Mouse (Mus musculus): Measurements from ENCODE around the gene Supt5.
"Not testable (repeated sequence)": the region's sequence is repeated elsewhere in the genome, so short reads cannot be mapped to it uniquely, and the experiment has no call there.

Gene Supt5

DNA sequence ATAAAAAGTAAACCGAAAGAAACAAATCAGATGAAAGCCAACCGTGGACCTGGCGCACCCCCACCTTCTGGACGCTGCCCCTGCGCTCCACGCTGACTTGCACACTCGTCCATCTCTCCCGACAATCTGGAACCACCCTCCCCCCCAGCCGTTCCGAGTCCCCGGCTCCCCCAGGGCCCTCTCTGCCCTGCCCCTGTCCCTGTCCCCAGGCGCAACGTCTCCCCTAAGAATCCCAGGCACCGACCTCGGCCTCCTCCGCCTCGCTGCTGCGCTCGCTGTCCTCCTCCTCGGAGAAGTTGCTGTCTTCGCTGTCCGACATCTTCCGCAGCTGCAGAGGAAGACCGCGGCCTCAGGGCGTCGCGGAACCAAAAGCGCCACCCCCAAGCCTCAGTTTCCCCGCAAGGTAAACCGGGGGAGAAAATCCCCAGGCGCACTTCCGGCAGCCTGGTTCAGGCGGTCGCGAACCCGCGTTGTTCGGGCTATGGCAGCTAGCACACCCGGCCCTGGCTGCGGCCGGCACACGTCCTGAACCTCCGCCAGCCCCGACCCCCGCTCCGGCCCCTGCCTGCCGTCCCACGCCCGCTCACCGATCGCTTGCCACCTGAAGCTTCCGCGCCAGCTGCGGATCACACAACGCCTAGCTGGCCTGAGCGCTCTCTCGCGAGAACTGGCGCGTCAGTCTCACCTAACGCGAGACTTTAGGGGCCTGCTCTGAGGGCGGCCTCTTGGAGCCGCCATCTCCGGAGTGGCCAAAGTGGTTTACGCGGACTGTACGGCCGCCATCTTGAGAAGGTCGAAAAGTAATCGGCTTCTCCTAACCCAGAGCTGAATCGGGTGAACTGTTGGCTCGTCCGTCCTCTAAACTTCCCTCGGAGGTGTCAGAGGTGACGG lies at the start of gene Supt5:
Gene Supt5, minus strand, starts transcription at position 639 of the 891 bp plus-strand sequence.
- DNase-seq (ENCODE audit: low spot score in 2 of 2), result peak; percentile 91 to 97

DNA sequence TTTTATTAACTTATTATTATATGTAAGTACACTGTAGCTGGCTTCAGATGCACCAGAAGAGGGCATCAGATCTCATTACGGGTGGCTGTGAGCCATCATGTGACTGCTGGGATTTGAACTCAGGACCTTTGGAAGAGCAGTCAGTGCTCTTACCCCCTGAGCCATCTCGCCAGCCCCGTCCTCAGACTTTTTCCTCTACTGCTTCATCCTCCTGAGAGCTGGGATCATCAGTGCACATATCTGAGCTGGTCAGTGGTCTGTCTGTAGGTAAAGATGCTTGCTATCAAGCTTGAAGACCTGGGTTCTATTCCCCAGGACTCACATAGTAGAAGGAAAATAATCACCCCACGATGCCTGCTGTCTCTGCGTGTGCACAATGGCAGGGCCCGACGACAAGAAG lies 48.8 kb upstream of the Supt5 start:
- not testable (repeated sequence) for DNase-seq (ENCODE audit: low spot score in 2 of 2)

DNA sequence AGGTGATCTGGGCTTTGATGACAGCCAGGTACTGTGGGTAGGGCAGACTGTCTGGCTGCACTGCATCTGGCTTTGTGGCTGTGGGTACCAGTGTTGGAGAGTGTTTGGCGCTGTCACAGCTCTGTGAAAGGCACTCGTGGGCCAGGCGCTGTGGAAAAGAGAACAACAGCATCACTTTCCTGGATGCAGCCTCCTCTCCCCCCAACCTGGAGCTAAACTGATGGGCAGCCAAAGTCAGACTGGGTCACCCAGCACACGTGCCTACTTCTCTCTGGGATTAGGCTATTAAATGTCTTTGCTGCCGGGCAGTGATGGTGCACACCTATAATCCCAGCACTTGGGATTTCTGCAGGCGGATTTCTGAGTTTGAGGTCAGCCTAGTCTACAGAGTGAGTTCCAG lies 48.3 kb upstream of the Supt5 start:
- DNase-seq (ENCODE audit: low spot score in 2 of 2), result not testable (repeated sequence)

DNA sequence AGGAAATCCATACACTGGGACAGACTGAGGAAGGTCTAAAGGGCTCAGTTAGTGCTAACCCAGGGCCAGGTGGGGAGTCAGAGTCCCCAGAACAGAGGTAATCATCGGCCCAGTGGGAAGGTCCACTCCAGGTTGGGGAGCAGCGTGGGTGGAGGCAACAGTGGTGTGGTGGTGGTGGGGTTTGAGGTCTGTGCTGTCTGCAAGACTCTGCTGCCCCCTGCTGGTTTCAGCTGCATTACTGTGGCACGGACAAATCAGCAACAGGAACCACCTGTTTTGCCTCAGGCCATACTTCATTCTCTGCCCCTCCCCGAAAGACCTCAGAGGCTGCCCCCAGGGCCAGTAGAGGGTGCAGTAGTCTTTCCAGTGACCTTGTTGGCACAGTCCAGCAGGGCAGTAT lies 47.9 kb upstream of the Supt5 start:
- DNase-seq (ENCODE audit: low spot score in 2 of 2), result peak in 1 of 2 experiments; percentile 79

DNA sequence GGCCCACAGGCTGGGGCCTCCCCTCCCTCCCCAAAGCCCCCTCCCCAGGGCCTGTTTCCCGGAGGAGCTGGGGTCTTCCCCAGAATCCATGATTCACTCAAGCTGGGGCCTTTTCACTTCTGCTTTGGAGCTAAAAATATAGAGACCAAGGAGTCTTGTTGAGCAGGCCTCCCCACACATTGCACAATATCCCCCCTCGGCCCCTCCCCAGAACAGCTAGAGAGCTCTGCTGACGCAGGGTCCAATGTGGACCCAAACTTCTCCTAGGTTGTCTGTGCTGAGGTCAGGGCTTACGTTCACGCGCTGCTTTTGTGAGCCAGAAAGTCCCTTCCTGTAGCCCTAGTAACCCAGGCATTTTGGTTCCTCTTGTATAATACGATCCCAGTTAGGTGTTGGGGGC lies 47.5 kb upstream of the Supt5 start:
- peak in 1 of 2 experiments; percentile 51 for DNase-seq (ENCODE audit: low spot score in 2 of 2)

DNA sequence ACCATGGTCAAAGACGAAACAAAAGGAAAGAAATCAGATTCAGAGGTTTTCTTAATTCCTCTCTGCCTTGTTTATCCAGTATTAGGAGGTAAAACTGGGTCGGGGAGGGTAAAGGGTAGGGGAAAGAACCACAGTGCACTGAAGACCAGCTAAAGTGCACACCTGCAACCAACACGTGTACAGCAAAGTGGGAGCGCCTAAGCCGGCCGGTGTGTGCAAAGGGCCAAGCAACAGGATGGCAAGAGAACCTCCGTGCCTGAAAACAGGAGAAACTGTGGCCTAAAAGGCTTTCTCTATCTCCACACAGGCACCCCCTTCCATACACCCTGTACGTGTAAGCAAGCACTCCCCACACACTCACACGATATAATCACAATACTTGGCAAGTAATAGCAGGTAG lies 46.6 kb upstream of the Supt5 start:
- no peak for DNase-seq (ENCODE audit: low spot score in 2 of 2)

DNA sequence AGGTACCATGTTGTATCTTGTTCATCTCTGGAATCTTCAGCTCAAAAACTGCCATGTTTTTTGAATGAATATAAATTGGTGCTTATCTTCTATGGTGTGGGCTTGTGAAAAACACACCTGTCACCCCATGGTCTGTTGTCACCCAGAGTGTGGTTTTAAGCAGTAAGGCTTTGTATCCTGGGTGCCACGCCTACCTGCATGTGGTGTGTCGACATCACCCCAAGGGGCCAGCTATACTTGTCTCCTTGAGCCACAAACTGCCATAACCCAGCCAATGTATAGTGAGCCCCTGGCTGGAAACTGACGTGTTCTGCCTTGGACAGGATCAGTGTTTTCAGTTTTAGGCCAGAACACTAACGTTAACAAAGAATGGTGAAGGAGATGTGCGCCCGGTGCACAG lies 45.6 kb upstream of the Supt5 start:
- no peak for DNase-seq (ENCODE audit: low spot score in 2 of 2)

DNA sequence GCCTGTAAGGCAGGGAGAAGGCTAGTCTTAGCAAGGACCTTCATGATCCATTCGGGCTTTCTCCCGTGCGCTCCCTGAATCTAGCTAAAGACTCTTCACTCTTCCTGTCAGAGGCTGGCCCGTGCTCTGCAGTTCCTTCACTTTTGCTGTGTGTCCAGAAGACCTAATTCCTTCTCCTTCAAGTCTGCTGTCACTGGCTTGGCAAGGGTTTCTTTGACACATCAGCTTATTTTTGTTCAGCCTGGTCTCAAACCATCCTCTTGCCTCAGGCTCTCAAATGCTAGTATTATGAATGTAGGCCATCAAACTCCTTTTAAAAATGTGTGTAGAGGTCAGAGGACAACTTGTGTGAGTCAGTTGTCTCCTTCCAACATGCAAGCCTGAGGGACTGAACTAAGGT lies 45.1 kb upstream of the Supt5 start:
- no peak for DNase-seq (ENCODE audit: low spot score in 2 of 2)

DNA sequence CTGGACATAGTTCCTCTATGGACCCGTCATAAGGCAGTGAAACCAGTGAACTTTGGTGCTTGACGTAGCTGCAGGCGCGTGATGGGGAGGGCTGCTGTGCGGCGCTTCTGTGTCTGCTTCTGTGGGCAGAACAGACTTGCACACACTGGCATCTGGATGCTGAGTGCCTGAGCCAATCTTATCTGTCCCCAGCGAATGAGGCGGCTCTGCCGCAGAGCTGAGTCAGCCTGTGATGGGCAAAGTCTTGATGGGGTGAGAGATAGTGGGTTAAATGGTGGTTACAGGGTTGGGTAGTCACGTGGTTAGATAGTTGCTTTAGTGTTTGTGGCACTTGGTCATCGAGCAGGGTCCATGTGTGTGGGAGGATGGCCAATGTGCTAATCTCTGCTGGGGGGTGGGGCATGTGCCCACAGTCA lies 44.4 kb upstream of the Supt5 start:
- peak; percentile 71 to 81 for DNase-seq (ENCODE audit: low spot score in 2 of 2)

DNA sequence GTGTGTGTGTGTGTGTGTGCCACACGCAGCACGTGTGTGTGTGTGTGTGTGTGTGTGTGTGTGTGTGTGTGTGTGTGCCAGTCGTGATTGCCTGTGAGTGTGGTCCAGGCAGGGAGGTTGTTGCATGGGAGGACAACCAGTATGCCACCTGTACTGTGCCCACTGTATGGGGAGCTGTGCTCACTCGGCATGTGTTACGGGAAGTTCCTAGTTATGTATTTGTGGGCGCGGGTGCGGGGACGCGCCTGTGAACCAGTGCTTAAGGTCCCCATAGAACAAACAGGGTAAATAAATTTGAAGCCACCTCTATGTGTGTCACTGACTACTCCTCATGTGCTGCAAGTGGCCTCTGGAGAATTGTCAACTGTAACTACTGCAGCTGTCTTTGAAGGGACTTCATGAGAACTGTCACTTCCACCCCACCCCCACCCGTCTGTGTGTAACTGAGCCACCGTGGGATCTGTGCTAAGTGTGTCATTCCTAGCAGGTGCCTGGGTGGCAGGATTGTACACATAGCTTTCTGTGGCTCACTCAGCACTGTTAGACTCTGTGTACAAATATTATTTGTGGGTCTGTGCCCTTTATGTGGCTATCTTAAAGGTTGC lies 43.9 kb upstream of the Supt5 start:
- DNase-seq (ENCODE audit: low spot score in 2 of 2), result no peak

DNA sequence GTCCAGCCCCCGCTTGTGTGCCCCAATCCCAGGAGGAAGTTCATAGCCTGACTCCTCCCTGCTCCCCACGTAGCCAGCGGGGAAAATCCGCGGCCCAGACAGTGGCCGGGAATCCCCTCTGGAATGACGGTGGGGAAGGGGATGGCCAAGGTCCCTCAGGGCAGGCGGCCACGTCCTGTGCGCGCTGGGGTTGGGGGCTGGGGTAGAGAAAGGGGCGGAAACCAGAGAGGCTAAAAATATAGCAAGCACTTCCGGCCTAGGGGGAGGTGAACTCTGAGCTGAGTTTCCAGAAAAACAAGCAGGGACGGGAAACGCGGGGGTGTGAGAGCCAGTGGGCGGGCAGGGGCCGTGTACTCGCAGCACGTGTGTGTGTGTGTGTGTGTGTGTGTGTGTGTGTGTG lies 43.4 kb upstream of the Supt5 start:
- peak in 1 of 2 experiments; percentile 56 for DNase-seq (ENCODE audit: low spot score in 2 of 2)

DNA sequence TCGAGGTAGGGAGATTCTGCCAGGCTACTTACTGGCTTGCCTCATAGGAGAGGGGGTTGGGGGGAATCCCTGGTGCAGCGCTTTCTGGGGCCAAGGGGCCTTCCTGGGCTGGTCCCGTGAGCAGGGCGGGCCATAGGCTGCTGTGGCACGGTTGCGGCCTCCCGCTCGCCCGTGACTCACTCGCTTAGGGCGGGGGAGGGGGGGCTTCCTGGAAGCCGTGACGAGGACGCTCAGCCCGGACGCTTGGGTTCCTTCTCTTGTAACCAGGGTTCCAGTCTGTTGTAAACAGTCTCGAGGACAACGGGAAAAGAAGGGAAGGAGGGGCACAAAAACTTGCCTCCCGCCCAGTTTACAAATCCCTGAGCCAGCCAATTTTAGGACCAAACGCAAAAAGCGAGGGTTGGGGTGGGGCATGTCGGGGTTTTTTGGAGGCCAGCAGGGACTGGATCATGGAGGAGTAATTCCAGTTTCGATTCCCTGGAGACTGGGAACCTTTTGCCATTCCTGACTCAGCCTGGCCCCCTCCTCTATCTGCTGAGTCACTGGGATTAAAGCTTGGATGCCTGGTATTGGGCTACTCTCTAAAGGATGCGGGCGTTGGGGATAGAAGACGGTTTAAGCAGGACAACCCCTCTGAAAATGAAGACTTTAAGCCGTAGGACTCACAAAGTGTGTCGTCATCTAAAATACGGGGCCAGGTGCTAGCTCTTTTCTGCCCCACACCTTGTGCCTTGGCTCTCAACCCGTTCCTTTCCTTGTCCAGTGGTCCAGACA lies 42.7 kb upstream of the Supt5 start:
- DNase-seq (ENCODE audit: low spot score in 2 of 2), result no peak

DNA sequence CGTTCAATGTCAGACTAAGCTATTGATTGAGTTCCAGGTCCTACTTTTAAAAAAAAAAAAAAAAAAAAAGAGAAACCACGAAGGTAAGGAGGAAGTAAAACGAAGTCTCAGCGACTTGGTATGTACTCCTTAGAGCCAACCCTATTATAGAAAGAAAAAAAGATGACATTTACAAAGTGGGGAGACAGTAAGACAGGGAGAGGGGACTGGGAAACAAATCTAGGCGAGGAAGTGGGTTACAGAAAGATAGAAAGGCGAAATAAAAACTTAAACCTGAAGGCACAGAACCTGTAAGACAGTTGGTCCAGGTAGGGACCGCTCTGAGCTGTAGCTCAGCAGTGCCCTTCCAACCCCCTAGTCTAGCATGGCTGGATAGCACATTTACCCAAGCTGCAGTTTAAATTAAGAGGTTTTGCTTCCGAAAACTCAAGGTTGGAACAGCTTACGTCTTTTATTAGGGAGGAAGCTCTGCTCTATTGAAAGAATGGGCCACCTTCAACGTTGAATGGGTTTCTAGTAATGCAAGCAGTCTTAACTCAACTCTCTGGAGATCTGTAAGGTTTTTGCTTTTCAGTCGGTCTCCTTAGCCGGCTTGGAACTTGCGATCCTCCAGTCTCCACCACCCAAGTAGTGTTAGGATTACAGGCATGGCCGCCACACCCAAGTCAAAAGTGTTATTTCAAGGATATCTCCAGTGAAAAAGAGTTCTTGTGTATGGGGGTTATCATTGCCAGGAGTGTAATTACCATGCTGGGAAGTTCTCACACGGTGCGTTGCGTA lies 41.9 kb upstream of the Supt5 start, which contains the start of gene Zfp36:
Gene Zfp36, minus strand, starts transcription at position 17 of the 780 bp plus-strand sequence.
- no peak for DNase-seq (ENCODE audit: low spot score in 2 of 2)

DNA sequence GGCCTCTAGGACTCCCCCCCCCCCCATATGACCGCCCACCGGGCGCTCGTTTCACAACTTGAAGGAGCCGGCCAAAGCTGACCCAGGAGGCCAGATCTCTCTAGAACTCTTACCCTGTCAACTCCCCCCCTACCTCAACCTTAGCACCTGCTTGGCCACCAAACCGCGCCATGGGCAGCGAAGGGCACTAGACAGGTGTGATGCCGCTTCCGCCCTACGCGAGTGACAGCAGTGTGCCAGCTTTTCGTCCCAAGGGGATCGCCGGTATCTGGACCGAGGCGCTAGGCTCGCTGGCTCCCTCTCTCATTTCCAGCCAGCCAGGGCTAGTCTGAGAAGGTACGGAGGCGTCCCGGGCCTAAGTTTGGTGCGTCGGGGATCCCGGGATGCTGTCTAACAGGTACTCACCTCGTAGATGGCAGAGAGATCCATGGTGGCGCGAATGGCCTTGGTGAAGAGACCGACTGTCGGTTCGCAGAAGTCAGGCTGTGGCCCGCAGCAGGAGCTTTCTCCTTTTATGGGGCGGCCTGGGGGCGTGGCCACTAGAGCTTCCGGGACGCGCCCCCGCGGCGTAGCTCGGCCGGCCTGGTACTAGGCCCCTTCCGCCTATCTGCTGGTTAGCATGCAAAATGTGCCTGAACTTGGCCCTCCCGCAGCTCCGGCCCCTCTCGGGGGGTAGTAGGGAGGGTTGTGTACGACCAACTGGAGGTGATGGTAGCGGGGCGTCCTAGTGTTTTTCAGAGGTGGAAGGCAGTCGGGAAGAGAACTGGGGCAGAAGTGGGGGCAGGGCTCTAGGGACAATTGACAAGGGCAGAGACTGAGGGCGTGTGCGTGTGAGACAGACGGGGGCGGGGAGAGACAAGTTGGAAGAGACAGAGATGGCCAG lies 40.5 kb upstream of the Supt5 start:
- peak in 1 of 2 experiments; percentile 81 for DNase-seq (ENCODE audit: low spot score in 2 of 2)

DNA sequence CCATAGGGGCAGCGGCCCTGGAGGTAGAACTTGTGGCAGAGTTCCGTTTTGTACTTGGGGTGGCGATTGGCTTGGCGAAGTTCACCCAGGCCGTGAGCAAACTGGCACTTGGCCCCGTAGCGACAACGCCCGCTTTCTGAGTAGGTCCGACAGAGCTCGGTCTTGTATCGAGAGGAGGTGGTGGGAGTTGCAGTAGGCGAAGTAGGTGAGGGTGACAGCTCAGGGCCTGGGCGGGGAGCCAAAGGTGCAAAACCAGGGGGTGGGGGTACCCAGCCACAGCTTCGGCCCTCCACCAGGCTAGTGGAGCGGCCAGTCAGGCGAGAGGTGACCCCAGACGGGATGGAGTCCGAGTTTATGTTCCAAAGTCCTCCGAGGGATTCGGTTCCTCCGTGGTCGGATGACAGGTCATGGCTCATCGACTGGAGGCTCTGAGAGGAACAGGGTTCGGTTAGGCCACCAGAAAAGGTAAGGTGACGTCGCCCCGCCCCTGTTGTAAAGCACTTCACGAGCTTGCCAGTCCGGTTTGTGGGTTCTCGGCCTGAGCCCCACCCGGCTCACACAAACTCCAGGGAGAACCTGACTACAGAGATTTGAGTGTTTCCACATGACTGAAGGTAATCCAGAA lies 39.6 kb upstream of the Supt5 start:
- no peak for DNase-seq (ENCODE audit: low spot score in 2 of 2)

DNA sequence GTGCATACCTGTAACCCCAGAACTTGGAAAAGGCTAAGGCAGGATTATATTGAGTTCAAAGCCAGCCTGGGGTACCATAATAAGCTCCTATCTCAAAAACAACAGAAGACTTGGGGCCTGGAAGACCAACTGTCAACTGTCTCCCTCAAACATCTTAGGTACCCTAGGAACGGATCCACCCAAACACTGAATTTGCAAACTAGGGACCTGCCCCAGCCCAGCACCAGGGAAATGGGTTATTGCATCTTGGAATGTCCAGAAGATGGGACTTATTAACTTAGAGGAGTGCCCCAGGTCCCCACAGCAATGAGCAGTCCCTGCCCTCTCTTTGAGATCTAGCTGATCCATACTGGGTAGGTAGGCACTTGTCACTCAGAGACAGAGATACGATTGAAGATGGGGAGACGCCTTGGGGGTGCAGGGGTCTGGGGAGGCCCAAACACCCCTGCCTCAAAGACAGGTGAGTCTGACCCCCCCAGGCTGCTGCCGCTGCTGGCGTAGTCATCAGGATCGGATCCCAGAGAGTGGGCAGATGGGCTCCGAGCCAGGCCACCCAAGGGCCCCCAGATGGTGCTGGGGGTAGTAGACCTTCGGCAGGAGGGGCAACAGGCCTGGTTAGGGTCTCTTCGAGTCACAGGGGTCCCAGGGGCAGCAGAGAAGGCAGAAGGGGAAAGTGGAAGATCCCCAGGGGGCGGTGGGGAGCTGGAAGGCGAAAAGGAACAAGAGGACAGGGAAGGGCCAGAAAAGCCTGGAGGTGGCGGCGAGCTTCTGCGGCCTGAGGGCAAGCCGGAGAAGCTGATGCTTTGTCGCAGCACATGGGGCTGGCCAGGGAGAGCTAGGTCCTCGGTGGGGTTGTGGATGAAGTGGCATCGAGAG lies 38.9 kb upstream of the Supt5 start:
- DNase-seq (ENCODE audit: low spot score in 2 of 2), result no peak

DNA sequence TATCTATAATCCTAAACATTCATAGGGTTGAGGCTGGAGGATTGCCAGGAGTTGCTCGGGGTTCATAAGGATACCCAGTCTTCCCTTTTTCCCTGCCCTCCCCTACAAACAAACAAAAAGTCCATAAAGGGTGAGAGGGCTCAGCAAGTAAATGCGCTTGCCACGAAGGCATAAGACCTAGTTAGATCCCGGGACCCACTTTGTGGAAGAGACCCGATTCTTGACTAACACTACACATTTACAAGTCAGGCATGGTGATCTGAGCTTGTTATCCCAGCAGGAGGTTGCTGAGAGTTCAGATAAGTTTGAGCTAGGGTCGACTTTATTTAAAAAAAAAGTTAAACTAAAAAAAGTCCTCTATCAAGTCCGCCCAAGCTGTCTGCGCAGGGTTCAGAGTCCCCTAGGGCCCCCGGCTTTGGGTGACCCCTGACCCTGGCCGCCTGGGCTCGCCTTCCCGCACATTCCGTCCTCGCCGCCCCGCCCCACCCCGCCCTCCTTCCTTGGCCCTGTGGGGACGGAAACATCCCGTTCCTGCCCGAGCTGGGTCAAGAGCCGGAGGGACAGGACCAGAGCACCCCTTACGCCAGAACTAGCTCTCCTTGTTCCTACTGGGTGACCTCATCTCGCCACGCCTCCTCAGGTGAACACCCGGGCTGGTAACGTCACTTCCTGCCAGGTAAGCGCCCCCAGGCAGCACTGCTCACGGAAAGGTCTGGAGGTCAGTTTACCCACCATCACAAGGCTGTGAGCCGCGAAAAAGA lies 37.6 kb upstream of the Supt5 start:
- no peak for DNase-seq (ENCODE audit: low spot score in 2 of 2)

Measured in left cerebral cortex, adult 9 months (tissue).